Mouse (Mus musculus): ENCODE data around the gene Gm28038.

Gm28038 gene

GRCm38 (mm10) chr2:30345971-30346676, 65.3 kb downstream of the Gm28038 start:
- no peak for DNase-seq (ENCODE audit: low spot score)

DNA sequence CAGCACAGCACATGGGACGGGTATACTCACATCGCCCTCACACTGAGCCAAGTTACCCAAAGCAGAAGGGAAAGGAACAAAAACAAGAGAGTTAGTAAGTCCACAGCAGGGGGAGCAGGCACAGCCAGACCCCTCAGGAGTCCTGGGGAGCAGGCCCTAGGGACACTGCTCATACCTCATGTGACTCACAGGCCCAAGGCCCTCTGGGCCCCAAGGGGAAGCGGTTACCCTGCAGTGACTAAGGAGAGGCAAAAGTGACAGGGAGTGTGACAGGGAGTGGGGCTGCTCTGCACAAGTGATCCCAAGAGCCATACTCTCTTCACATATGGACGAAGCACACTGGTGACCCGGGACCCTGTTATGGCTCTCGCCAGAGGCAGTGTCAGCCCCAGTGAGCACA, 68.4 kb downstream of the Gm28038 start:
- DNase-seq (ENCODE audit: low spot score), result no peak

Data from MN1 (cell line).